Mouse (Mus musculus): ENCODE measurements around the gene Wwtr1. TPM values are rescaled to one million over a fixed set of nuclear protein-coding genes. Genes with fewer than 3 reads are reported as not detected.

Wwtr1 gene
- 10.2 TPM for polyA plus RNA-seq (2015; fragmentation: Illumina TruSeq; extraction: RNeasy Lipid Tissue Mini Kit (QIAGEN cat#74804); ENCODE audit: low read depth, low replicate concordance)

GRCm38 (mm10) chr3:57575660-57576055 lies at the start of gene Wwtr1:
Gene Wwtr1, minus strand, starts transcription at chr3:57575910.

GRCm38 (mm10) chr3:57425089-57425730 lies 150.5 kb downstream of the Wwtr1 start, which contains the start of gene Tm4sf4:
Gene Tm4sf4, plus strand, starts transcription at chr3:57425314.

Other genes starting within 250 kb of the Wwtr1 start
- gene Tm4sf4, start 150.6 kb downstream of the Wwtr1 start, polyA plus RNA-seq (2015; fragmentation: Illumina TruSeq; extraction: RNeasy Lipid Tissue Mini Kit (QIAGEN cat#74804); ENCODE audit: low read depth, low replicate concordance), result not detected
- gene Commd2, start 75.8 kb upstream of the Wwtr1 start, polyA plus RNA-seq (2015; fragmentation: Illumina TruSeq; extraction: RNeasy Lipid Tissue Mini Kit (QIAGEN cat#74804); ENCODE audit: low read depth, low replicate concordance), result 29.9 TPM
- 5.1 TPM for gene Ankub1, start 116.9 kb upstream of the Wwtr1 start, polyA plus RNA-seq (2015; fragmentation: Illumina TruSeq; extraction: RNeasy Lipid Tissue Mini Kit (QIAGEN cat#74804); ENCODE audit: low read depth, low replicate concordance)
- 177 TPM for gene Rnf13, start 160.2 kb upstream of the Wwtr1 start, polyA plus RNA-seq (2015; fragmentation: Illumina TruSeq; extraction: RNeasy Lipid Tissue Mini Kit (QIAGEN cat#74804); ENCODE audit: low read depth, low replicate concordance)

Data from brain, adult 10 weeks (tissue).